Mouse (Mus musculus): Measurements from ENCODE around the gene E130308A19Rik.
"Not testable (repeated sequence)": the region's sequence is repeated elsewhere in the genome, so short reads cannot be mapped to it uniquely, and the experiment has no call there.

E130308A19Rik gene

GRCm38 (mm10) chr4:59782853-59783684 lies 157.1 kb downstream of the E130308A19Rik start:
- DNase-seq (ENCODE audit: low read depth, low spot score) = no peak

- DNase-seq (ENCODE audit: low read depth, low spot score) = peak; percentile 94
Measured at GRCm38 (mm10) chr4:59783685-59784279, 157.8 kb downstream of the E130308A19Rik start.

DNA sequence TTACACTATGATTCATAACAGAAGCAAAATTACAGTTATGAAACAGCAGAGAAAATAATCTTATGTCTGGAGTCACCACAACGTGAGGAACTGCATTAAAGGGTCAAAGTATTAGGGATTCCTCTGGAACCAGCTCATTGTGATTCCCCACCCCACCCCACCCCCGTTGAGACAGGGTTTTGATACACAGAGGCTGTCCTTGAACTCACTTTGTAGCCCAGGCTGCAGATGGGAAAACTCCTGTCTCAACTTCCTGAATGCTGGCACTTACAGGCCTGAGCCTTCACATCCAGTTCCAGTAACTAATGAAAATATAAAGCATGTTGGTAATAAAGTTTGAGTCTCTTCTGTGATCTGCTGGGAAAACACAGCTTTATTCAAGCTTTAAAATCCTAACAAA lies 159.4 kb downstream of the E130308A19Rik start:
- no peak for DNase-seq (ENCODE audit: low read depth, low spot score)

GRCm38 (mm10) chr4:59786661-59787060 lies 160.7 kb downstream of the E130308A19Rik start:
- DNase-seq (ENCODE audit: low read depth, low spot score) = no peak

DNA sequence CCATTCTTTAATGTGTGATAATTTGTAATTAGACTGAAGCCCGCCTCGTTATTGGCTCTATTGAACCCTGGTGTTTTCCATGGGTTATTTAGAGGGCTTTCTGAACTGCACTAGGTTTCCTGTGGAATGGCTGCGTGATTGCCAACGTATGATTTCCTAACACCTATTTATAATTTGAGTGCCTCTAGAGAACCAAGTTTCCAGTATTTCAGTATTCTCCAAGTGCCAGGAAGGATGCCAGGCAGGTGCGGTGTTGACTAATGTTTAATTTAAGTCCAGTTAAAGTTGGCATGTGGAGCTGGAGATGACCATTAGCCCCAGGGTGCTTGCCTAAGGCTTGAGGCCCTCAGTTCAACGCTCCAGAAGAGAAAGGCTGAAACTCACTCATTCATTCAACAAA lies 161.1 kb downstream of the E130308A19Rik start:
- DNase-seq (ENCODE audit: low read depth, low spot score) = no peak

- no peak for DNase-seq (ENCODE audit: low read depth, low spot score)
Measured at GRCm38 (mm10) chr4:59789015-59789414, 163.0 kb downstream of the E130308A19Rik start.

DNA sequence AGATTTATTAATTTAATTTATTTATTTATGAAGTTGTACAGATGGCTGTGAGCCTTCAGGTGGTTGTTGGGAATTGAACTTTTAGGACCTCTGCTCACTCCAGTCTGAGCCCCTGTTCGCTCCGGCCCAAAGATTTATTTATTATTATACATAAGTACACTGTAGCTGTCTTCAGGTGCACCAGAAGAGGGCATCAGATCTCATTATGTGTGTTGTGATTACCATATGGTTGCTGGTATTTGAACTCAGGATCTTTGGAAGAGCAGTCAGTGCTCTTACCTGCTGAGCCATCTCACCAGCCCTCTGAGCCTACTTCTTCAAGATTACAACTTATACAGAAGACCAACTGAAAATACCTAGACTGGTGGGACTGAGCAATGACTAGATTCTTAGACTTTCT lies 167.6 kb downstream of the E130308A19Rik start:
- not testable (repeated sequence) for DNase-seq (ENCODE audit: low read depth, low spot score)

DNA sequence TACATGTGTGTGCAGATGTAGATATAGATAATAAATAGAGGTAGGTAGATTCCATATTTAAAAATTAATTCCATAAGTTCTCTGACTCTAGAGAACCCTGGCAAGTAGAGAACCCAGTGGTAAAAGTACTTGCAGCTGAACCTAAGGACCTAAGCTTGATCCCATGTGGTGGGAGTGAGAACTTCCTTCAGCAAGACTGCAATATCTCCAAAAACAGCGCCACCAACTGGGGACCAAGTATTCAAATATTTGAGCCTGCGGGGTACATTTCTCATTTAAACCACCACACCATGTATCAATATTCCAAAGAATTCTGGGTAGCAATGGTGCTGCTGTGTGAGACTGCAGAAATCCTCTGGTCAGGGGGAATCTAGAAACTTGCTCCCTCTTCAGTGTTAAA lies 168.1 kb downstream of the E130308A19Rik start:
- DNase-seq (ENCODE audit: low read depth, low spot score) = no peak

- no peak for DNase-seq (ENCODE audit: low read depth, low spot score)
Measured at GRCm38 (mm10) chr4:59795788-59796455, 169.9 kb downstream of the E130308A19Rik start.

DNA sequence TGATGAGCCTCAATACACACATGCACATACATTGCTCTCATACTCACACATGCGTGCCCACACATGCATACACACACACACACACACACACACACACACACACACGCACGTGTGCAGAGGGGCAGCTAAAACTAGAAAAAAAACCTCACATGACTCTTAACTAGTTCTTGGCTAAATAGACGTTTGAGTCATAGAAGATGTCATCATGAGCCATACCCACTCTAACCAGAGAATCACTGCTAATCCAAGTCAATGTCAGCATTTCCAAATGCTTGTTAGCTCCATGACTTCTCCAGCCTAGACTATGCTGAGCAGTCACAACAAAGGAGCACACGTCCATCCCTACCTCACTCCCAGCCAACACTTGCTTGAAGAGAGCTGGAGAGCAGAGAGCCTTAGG lies 174.2 kb downstream of the E130308A19Rik start:
- no peak for DNase-seq (ENCODE audit: low read depth, low spot score)

- DNase-seq (ENCODE audit: low read depth, low spot score) = no peak
Measured at GRCm38 (mm10) chr4:59801489-59801888, 175.5 kb downstream of the E130308A19Rik start, which contains the start of gene Inip. TSS of gene Inip (minus strand) at chr4:59801589.

- DNase-seq (ENCODE audit: low read depth, low spot score) = no peak
Measured at GRCm38 (mm10) chr4:59802107-59802506, 176.1 kb downstream of the E130308A19Rik start.

DNA sequence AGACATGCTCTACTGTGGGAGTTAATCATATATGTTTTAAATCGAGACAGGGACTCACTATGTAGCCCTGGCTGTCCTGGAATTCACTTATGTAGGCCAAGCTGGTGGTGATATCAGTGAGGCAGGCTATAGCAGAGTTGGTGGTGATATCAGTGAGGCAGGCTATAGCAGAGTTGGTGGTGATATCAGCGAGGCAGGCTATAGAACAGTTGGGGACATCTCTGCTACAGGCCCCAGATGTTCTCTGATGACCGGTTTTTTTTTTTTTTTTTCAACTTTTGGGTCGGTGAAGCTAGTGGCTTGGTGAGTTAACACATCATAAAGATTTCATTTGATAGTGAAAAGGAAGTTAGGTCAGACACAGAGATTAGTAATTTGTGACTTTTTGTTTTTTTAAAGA lies 176.8 kb downstream of the E130308A19Rik start:
- DNase-seq (ENCODE audit: low read depth, low spot score) = no peak

DNA sequence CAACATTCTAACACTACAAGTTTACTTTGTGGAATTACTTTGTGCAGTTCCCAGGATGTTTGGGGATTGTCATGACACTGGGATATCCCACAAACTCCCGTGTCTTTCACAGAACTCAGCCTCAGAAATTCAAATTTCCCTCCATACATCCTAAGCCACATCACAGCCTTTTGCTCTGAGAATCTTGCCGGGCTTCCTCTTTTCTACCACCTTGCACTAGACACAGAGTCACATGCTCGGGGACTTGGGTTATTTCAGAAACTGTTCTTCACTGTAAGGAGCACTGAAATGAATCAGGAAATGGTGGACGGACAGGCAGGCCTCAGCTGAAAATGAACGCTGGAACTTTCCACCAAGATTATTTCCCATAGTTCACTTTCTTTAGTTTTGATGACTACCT lies 177.3 kb downstream of the E130308A19Rik start:
- DNase-seq (ENCODE audit: low read depth, low spot score) = no peak

DNA sequence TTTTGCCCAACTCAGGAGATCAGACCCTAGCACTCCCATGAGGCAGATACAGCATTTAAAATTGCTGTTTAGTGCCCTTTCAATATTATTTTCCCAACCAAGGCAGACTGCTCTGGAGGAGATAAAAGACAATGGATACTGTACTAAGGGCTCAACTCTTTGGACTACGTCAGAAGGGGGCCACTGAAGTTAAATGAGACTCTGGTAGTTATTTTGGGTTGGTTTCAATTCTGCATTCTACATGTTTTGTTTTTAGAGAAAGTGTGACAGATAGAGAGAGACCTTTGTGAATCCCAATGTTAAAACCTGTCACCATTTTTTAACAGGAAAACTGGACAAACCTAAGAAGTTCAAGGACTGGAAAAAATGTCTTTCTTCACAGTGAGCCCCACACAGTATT lies 178.7 kb downstream of the E130308A19Rik start:
- no peak for DNase-seq (ENCODE audit: low read depth, low spot score)

DNA sequence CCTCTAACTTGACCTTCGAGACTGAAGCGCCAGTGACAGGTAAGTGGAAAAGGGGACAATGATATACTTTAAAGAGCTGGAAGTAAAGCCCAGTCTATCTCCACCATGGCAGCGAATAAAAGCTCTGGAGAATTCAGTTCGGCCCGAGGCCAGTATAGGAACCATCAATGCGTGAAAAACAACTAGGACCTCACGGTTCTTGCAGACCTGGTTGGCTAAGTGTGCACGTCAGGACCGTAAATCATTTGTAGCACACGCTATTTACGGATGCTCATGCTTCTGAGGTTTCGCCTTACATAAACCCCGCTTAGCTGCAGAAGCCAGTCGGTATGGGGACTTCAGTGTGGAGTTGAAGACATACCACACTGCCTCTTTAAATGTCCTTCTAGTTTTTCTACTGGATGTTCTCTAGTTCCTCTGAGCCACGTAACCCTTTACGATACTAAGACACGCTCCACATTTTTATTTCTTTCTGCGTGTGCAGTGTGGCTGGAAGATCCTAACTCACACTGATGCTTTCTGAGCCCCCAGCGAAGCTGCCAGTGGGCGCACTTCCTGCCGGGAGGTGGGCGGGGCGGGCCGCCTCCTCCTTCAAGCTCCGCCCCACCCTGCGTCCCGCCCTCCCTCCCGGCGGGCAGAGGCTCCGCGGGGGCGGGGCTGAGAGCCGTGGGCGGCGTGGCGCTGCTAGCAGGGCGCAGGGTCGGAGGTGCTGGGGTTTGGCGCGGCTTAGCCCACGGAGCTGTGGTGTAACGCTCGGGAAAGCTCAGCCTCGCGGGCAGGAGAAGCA lies 179.4 kb downstream of the E130308A19Rik start, which contains the start of gene Snx30:
TSS of gene Snx30 (plus strand) at position 660 of the 787 bp plus-strand sequence.
- DNase-seq (ENCODE audit: low read depth, low spot score) = peak; percentile 84

DNA sequence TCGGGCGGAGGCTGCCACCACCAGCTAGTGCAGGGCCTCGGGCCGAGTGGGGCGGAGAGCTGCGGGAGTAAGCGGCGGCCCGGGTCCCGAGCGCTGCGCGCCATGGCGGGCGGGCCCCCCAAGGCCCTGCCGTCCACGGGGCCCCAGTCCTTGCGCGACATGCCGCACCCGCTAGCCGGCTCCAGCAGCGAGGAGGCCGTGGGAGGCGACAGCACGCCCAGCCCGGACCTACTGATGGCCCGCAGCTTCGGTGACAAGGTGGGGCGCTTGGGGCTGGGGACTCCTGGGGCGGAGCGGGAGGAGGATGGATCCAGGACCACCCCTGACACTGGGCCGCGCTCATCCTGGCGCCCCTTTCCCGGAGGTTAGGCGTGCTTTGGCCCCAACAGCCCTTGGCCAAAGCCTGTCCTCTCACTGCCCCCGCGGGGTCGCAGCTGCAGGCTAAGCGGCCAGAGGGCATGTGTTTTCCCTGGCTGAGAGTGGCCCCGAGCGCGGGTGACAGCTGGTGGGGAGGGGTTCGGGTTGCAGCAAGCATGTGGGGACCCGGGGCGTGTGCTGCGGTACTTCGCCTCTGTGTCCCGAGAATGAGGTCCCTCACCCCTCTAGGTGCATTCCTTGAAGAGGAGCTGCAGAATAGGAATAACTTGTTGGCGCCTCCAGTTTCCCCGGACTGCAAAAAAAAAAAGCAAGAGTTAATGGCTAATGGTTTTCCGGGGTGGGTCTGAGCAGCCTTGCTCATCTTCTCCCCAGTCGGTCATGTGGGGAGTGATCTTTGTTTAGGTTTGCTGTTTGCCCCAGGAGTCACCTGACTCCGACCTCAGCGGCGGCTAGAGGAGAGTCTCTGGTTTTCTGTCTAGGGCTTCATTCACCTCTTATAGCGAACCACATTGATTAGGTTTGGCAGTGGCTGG lies 180.2 kb downstream of the E130308A19Rik start:
- no peak for DNase-seq (ENCODE audit: low read depth, low spot score)

DNA sequence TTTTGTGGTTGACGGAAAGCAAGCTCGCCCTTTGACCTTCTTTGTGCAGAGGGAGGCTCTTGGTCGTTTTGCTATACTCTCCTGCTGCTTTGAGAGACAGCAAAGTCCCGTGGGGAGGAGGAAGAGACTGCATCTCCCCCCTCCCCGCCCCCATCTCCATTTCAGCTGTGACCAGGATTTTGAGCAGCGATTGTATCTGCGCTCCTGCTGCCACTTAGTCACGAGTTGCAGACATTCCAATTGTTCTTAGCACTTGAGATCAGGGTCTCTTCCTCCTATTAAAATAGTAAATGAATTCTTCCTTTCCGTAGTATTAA lies 180.8 kb downstream of the E130308A19Rik start:
- no peak for DNase-seq (ENCODE audit: low read depth, low spot score)

GRCm38 (mm10) chr4:59807521-59807920 lies 181.5 kb downstream of the E130308A19Rik start:
- DNase-seq (ENCODE audit: low read depth, low spot score) = no peak

DNA sequence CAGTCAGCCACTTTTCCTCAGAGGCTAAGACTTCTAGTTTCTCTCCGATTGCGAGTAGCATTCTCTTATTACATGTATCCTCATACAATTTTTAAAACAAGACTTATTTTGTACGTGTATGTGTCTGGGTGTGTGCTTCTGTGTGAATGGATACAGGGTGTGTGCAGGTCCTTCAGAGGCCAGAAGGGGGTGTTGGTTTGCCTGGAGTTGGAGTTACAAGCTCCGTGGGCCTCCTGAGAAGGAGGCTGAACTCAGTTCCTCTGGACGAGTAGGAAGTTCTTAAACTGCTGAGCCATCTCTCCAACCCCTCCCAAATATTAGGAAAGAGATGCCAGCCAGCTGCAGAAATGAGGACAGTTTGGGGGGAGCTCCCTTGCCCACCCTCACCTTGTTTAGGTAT lies 182.4 kb downstream of the E130308A19Rik start:
- peak; percentile 29 for DNase-seq (ENCODE audit: low read depth, low spot score)
